Mouse (Mus musculus): ENCODE measurements at regions not wholly inside any gene's neighbourhood (a gene's known extent, or its start where the extent isn't known, plus 50 kb on each side); places are given as distances from the start of the nearest gene placed in this dataset.

DNA sequence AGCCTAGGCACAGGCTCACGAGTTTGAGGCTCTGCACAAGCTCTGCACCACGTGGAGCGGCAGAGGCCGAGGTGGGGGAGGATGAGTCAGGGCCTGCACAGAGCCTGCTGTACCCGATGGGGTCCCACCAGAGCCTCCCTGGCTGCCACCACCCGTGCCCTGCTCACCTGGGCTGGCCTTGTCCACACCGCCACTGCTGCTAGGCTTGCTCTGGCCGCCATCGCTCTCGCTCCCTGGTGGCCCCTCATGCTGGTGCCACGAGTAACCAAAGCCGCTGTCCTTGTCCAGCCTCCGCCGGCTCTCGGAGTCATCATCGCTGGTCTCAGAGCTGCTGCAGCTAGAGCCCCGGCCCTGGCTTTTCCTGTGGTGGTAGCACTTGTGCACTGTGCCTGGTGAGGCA, 386.8 kb downstream of the Gm8797 start:
- no peak for DNase-seq (ENCODE audit: low read depth, low spot score)
- in situ Hi-C loops (cut with MboI; ENCODE audit: low pct_unique_long_range_greater_than_20kb) = no loop called here
- ChIA-PET CTCF (no interaction called here), POLR2A (no interaction called here)
- no peak for ATAC-seq
- H3K27me3 ChIP-seq = no peaks in the 10 kb centered on the region
- TF ChIP-seq CTCF (IDR thresholded peaks at IDR 0.05) = no peak

DNA sequence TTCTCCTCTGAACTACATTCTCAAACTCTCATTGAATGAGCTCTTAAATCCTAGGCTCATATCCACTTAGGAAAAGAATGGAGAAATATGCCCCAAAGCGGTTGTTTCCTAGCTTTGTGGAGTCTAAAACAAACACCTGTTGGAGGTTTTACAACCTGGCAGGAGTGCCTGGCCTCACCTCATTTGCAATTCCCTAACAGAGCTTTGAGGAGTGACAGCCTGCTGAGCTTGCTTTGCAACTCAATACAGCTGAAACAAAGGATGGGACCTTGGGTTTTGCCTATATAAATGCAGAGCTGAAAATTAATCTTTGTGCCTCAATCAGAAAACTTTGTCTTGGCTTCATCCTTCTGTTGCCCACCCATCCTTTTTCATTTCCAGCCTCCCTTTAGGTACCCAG, 423.2 kb downstream of the Gm8797 start:
- CTCF ChIA-PET = interaction anchor here (1.3 kb wide), 1 partner anchor 9 kb away, joined by 5 read pairs; no protein-coding TSS in a partner anchor

GRCm38 (mm10) chr3:6182533-6182932, 431.9 kb downstream of the Gm8797 start:
- CTCF ChIA-PET = interaction anchor here (1.2 to 1.9 kb wide), 2 partner anchors 9 to 13 kb away, joined by 4 to 5 read pairs; no protein-coding TSS in a partner anchor
- in situ Hi-C loops (cut with MboI; ENCODE audit: low pct_unique_long_range_greater_than_20kb) = no loop called here
- no peaks in the 10 kb centered on the region for H3K27me3 ChIP-seq
- DNase-seq (ENCODE audit: low read depth, low spot score) (no peak), ATAC-seq (no peak)
- POLR2A ChIA-PET = no interaction called here
- no peak for TF ChIP-seq CTCF (IDR thresholded peaks at IDR 0.05)

More for the DNA sequence above, 423.2 kb downstream of the Gm8797 start:
- ATAC-seq (no peak), DNase-seq (ENCODE audit: low read depth, low spot score) (no peak)
- in situ Hi-C loops (cut with MboI; ENCODE audit: low pct_unique_long_range_greater_than_20kb) = no loop called here
- H3K27me3 ChIP-seq = no peaks in the 10 kb centered on the region
- no peak for TF ChIP-seq CTCF (IDR thresholded peaks at IDR 0.05)
- POLR2A ChIA-PET = no interaction called here

GRCm38 (mm10) chr3:6183400-6183799, 432.8 kb downstream of the Gm8797 start:
- in situ Hi-C loops (cut with MboI; ENCODE audit: low pct_unique_long_range_greater_than_20kb) = no loop called here
- ATAC-seq (no peak), DNase-seq (ENCODE audit: low read depth, low spot score) (no peak)
- POLR2A ChIA-PET = no interaction called here
- no peak for TF ChIP-seq CTCF (IDR thresholded peaks at IDR 0.05)
- no peaks in the 10 kb centered on the region for H3K27me3 ChIP-seq
- CTCF ChIA-PET = interaction anchor here (1.2 to 1.9 kb wide), 2 partner anchors 10 to 13 kb away, joined by 4 to 5 read pairs; no protein-coding TSS in a partner anchor

- in situ Hi-C loops (cut with MboI; ENCODE audit: low pct_unique_long_range_greater_than_20kb) = no loop called here
- ChIA-PET POLR2A (no interaction called here), CTCF (no interaction called here)
- DNase-seq (ENCODE audit: low read depth, low spot score) (no peak), ATAC-seq (no peak)
- TF ChIP-seq CTCF (IDR thresholded peaks at IDR 0.05) = no peak
- no peaks in the 10 kb centered on the region for H3K27me3 ChIP-seq
Observed at GRCm38 (mm10) chr3:6204656-6205055, 415.6 kb downstream of the 1700008P02Rik start.

DNA sequence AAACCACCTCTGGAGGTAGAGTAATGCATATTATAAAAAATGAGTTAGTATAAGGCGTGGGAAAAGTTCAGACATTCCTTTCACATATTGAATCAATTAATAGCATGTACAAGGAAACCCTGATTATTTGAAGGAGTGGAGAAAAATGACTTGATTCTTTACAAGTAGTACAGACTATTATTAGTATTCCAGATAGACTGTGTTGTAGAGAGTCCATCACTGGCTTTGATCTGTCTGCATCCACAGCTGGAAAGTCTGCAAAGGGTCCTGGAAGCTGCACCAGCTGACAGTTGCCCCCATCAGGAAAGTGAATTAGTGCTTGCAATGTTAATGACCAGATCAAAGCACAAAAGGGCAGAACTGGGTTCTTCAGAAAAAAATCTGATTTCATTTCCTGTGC, 391.6 kb downstream of the 1700008P02Rik start:
- no peak for TF ChIP-seq CTCF (IDR thresholded peaks at IDR 0.05)
- in situ Hi-C loops (cut with MboI; ENCODE audit: low pct_unique_long_range_greater_than_20kb) = no loop called here
- ChIA-PET CTCF (no interaction called here), POLR2A (no interaction called here)
- H3K27me3 ChIP-seq = no peaks in the 10 kb centered on the region
- DNase-seq (ENCODE audit: low read depth, low spot score) = no peak
- ATAC-seq = no peak

Measured in Patski (cell line).